Mouse (Mus musculus) forebrain, embryonic 16.5 days (tissue): ENCODE data around the gene Adam19. TPM values are rescaled to one million over a fixed set of nuclear protein-coding genes. Genes with fewer than 3 reads are reported as not detected.

Experiments
- ATAC-seq: fragments of 200-750 bp; cut with Nextera tagmentation; 2 replicates; pipeline ENCODE4 v1.8.0; 2017; ENCODE audit warnings: mild to moderate bottlenecking, moderate library complexity
- H3K27ac ChIP-seq: fragments of 300-500 bp; sonication (generic); 2 replicates; pipeline ENCODE4 v1.5.1; 2014; ENCODE audit warnings: low read length, control low read depth
- H3K27me3 ChIP-seq: fragments of 300-500 bp; sonication (generic); replicated peaks from 2 replicates; pipeline ENCODE4 v1.6.1; 2014; ENCODE audit warnings: low read length; ENCODE audit not compliant: control insufficient read depth, insufficient read depth
- H3K36me3 ChIP-seq: fragments of 300-500 bp; sonication (generic); 2 replicates; pipeline ENCODE4 v1.6.1; 2014; ENCODE audit not compliant: control insufficient read depth, insufficient read depth
- H3K4me1 ChIP-seq: fragments of 300-500 bp; sonication (generic); replicated peaks from 2 replicates; pipeline ENCODE4 v1.6.1; 2014; ENCODE audit warnings: low read length; ENCODE audit not compliant: control insufficient read depth, insufficient read depth
- H3K4me2 ChIP-seq: fragments of 300-500 bp; sonication (generic); 2 replicates; pipeline ENCODE4 v1.6.1; 2014; ENCODE audit warnings: mild to moderate bottlenecking, low read length, control low read depth
- H3K4me3 ChIP-seq: fragments of 300-500 bp; sonication (generic); replicated peaks from 2 replicates; pipeline ENCODE4 v1.5.1; 2014; ENCODE audit warnings: mild to moderate bottlenecking, low read length, control low read depth
- H3K9ac ChIP-seq: fragments of 300-500 bp; sonication (generic); replicated peaks from 2 replicates; pipeline ENCODE4 v1.6.1; 2014; ENCODE audit warnings: low read depth, low read length, control low read depth
- H3K9me3 ChIP-seq: fragments of 300-500 bp; sonication (generic); 2 replicates; pipeline ENCODE4 v1.6.1; 2016; ENCODE audit warnings: low read length; ENCODE audit not compliant: control insufficient read depth
- WGBS: fragments of 180-500 bp; shearing (Covaris S2); extraction: QIAGEN DNeasy Blood & Tissue Kit; methylation state at CpG from one replicate; pipeline ENCODE4 v1.1.7; 2014; 5-methylcytosine and 5-hydroxymethylcytosine counted together
- polyA plus RNA-seq: library from polyadenylated mRNA; unstranded; fragments of >200 nt; fragmentation: Nextera tagmentation; extraction: Ambion mirVana; gene quantifications from 2 replicates; pipeline ENCODE4 v1.2.1, GENCODE M21; 2015

The Adam19 gene
- polyA plus RNA-seq, 1 experiment from 2014 or later = 10.8 TPM

DNA sequence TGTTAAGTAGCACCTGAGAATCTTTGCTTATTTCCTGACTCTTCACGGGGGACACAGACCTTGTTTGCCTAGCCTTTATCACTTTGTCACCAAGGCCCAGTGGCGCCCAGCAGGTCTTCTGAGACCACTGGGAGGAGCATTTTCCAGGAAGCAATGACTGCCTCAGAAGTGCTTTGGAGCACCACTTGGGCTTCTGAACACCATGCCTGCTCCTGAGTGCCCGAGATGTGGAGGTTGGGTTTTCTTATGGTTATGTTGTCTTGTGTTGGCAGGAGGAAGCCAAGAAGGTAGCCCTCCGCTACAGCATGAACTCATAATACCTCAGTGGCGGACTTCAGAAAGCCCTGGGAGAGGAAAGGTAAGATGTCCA is 4.8 kb downstream of the Adam19 start:
- Histone ChIP-seq H3K9me3 (no peaks in the 10 kb centered on the region), H3K27ac (no peak overlapping the region), H3K4me1 (peaks cover 24% of the 10 kb centered on the region), H3K9ac (no peak overlapping the region), H3K4me3 (no peak overlapping the region), H3K4me2 (no peak overlapping the region), H3K36me3 (no peaks in the 10 kb centered on the region; the same call in 1 of the 2 replicates), H3K27me3 (no peaks in the 10 kb centered on the region)
- 82% methylated on average over 5 of the region's 5 CpGs for WGBS
- no peak for ATAC-seq

DNA sequence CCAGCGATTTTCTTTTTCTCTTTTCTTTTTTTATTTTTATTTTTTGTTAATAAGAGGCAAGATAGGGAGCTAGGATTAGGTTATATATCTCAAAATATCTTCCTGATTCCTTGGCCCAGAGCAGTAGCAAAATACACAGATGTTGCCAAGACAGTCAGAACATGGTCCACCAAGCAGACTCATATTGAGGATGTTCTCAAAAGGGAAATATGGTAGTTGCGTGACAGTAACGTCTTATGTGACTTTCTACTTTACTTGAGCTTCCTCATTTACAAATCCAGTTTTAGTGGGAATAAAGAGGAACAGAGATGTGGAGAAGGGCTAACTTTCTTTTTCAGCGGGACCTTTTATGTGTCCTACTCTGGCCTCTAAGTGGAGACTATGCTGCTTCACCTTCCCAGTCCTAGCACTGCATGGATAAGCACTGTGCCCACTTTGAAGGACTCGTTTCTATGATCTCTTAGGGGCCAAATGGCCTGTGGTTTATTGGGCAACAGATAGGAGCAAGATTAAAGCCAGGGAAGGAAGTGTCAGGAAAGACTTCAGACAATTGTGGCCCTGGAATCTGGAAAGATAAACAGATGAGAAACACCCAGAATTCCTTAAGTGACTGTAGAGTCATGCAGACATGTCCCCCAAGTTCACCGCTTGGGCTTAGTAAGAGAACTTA is 6.1 kb downstream of the Adam19 start:
- peaks cover 24% of the 10 kb centered on the region for H3K4me1 ChIP-seq
- no peak overlapping the region for H3K9ac ChIP-seq
- no peak for ATAC-seq
- no peak overlapping the region for H3K4me2 ChIP-seq
- no peak overlapping the region for H3K27ac ChIP-seq
- no peaks in the 10 kb centered on the region; the same call in 1 of the 2 replicates for H3K36me3 ChIP-seq
- 79% methylated on average over 6 of the region's 6 CpGs for WGBS
- no peak overlapping the region for H3K4me3 ChIP-seq
- H3K9me3 ChIP-seq = no peaks in the 10 kb centered on the region
- no peaks in the 10 kb centered on the region for H3K27me3 ChIP-seq

DNA sequence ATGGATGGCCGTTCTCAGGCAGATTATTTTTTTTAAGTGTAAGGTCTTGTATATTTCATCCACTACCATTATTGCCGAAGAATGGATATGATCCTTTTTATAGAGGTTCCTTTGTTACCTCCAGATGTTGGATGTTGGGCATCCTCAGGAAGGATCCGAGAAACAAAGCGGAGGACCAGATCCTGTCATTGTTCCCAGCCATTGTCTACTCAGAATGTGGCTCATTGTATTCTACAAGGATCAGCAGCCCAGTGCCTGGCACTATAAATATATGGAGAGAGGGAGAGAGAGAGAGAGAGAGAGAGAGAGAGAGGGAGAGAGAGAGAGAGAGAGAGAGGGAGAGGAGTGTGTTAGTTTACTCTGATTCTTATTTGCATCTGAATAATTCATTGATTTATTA is 6.8 kb downstream of the Adam19 start:
- WGBS = 61% methylated on average over 4 of the region's 4 CpGs
- H3K4me2 ChIP-seq = no peak overlapping the region
- H3K4me1 ChIP-seq = peaks cover 19% of the 10 kb centered on the region
- no peak overlapping the region for H3K4me3 ChIP-seq
- no peaks in the 10 kb centered on the region for H3K9me3 ChIP-seq
- no peaks in the 10 kb centered on the region; the same call in 1 of the 2 replicates for H3K36me3 ChIP-seq
- H3K9ac ChIP-seq = no peak overlapping the region
- no peak for ATAC-seq
- no peaks in the 10 kb centered on the region for H3K27me3 ChIP-seq
- H3K27ac ChIP-seq = no peak overlapping the region

DNA sequence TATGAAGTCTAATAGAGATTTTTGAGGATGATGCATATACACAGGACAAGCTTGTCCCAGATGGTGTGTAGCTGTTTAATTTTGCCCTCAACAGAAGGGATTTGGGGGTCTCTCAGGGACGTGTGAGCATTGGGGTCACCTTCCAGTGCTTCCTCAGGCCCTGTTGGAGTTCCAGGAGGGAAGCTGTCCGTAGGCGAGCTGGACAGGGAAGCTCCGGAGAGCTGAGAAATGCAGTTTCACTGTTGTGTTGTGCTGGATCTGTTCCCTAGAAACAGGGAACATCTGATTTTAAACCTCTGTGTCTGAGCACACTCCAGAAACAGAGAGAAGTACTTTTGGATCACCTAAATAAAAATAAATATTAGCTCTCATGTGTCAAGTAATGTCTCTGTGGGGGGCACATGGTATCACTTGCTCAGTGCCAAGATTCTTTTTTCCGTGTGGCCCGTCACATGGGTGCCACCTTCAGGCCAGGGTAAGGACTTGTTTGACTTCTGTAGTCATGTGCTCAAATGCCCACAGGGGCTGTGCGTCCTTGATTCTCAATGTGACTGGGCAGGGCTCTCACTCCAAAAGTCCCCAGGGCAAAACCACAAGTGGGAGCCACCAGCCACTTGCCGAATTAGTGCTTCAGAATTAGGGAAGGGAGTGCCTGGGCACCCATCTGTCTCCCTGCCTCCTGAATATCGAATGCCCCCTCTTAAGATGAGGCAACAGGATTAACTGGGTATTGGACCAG is 7.4 kb downstream of the Adam19 start:
- no peak overlapping the region for H3K4me3 ChIP-seq
- WGBS = 66% methylated on average over 9 of the region's 9 CpGs
- H3K36me3 ChIP-seq = no peaks in the 10 kb centered on the region; the same call in 1 of the 2 replicates
- H3K9ac ChIP-seq = no peak overlapping the region
- no peak for ATAC-seq
- H3K27ac ChIP-seq = no peak overlapping the region
- no peaks in the 10 kb centered on the region for H3K9me3 ChIP-seq
- peaks cover 15% of the 10 kb centered on the region for H3K4me1 ChIP-seq
- H3K4me2 ChIP-seq = no peak overlapping the region
- H3K27me3 ChIP-seq = no peaks in the 10 kb centered on the region

DNA sequence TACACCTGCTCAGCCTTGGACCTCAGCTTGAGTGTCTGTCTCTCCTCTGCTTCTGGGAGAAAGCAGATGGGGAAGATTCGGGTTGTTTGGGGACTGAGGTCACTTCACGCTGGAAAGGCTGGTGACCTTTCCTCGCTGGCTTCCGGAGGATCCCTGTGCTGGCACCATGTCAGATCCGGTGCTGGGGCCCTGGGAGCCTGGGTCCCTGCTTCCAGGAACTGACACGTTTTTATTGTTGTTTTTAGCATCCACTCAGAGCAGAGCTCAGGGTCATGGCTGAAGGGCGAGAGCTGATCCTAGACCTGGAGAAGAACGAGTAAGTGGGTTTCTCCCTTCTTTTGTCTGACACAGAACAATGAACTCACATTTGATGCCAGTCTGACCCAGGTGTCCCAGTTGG is 9.0 kb downstream of the Adam19 start:
- H3K4me1 ChIP-seq = peaks cover 18% of the 10 kb centered on the region
- no peak for ATAC-seq
- H3K9me3 ChIP-seq = no peaks in the 10 kb centered on the region
- WGBS = 73% methylated on average over 8 of the region's 8 CpGs
- H3K4me2 ChIP-seq = no peak overlapping the region
- H3K27ac ChIP-seq = peak overlapping the region; percentile 33; the same call in 1 of the 2 replicates
- no peak overlapping the region for H3K4me3 ChIP-seq
- H3K36me3 ChIP-seq = no peaks in the 10 kb centered on the region; the same call in 1 of the 2 replicates
- H3K9ac ChIP-seq = no peak overlapping the region
- no peaks in the 10 kb centered on the region for H3K27me3 ChIP-seq

DNA sequence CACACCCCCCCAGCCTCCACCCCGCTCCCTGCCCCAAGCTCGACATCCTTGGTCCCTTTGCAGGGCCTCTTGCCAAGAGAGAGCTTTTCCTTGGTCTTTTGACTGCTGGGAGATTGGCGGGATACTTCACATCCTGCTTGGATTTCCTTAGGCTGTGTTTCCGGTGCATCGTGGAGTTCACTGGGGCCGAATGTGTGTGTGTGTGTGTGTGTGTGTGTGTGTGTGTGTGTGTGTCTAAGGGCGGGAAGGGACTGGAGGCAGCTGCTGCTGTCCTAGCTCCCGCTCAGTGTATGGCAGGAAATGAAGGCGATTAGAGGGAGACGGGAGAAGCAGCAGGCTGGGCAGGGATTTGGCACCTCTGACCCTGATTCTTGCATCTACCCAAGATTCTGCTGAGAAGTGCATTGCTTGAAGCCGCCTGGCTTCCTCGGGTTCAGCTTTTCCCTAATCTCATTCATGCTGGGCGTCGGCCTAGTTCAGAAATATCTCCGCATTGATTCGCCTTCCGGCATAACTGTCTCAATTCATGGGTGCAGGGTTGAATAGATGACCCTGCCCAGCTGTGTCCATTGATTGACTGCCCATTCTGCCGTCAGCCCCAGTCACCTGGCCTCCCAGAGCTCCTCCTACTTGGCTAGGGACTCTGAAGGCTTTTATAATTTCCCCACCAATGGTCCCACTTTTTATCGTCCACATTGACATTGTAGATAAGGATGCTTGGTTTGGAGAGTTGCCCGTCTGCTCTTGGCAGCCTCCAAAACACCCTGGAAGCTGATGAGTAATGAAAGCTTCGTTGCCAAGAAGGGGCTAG is 9.6 kb downstream of the Adam19 start:
- 42% methylated on average over 21 of the region's 21 CpGs for WGBS

DNA sequence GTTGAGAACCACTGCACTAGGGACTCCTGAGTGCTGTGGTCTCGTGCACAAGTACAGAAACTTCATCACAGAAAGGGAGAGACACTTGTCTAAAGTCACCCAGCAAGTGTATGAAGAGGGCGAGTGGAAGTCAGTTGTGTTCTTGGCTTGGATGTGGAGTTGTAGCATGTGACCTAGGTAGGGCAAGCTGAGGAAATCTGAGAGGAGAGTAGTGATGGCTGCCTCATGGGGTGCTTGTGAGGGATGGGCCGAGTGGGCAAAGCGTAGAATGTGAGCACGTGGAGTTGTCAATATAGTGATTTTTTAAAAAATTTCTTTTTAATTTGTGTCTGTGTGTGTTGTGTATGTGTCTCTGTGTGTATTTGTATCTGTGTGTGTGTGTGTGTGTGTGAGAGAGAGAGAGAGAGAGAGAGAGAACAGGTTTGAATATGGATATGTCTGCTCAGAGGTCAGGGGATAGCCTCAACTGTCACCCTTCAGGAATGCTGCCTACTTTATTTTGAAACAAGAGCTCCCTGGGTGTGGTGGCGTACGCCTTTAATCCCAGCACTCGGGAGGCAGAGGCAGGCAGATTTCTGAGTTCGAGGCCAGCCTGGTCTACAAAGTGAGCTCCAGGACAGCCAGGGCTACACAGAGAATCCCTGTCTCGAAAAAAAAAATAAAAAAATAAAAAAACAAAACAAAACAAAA is 11.7 kb downstream of the Adam19 start:
- WGBS = 92% methylated on average over 10 of the region's 10 CpGs
- no peaks in the 10 kb centered on the region for H3K36me3 ChIP-seq
- H3K9me3 ChIP-seq = no peaks in the 10 kb centered on the region
- no peak overlapping the region for H3K27ac ChIP-seq
- H3K4me2 ChIP-seq = no peak overlapping the region
- no peaks in the 10 kb centered on the region for H3K27me3 ChIP-seq
- ATAC-seq = no peak
- no peak overlapping the region for H3K4me3 ChIP-seq
- peaks cover 21% of the 10 kb centered on the region for H3K4me1 ChIP-seq
- no peak overlapping the region for H3K9ac ChIP-seq

More for the DNA sequence above, 9.6 kb downstream of the Adam19 start:
- H3K27ac ChIP-seq = peak overlapping the region; percentile 41
- H3K4me1 ChIP-seq = peaks cover 21% of the 10 kb centered on the region
- 0 out of 2 replicates have a peak overlapping the region, but pooled peaks have one; percentile 11 for H3K4me2 ChIP-seq
- no peak overlapping the region for H3K4me3 ChIP-seq
- no peaks in the 10 kb centered on the region; the same call in 1 of the 2 replicates for H3K36me3 ChIP-seq
- ATAC-seq = peak; percentile 64
- no peak overlapping the region for H3K9ac ChIP-seq
- no peaks in the 10 kb centered on the region for H3K27me3 ChIP-seq
- H3K9me3 ChIP-seq = no peaks in the 10 kb centered on the region

DNA sequence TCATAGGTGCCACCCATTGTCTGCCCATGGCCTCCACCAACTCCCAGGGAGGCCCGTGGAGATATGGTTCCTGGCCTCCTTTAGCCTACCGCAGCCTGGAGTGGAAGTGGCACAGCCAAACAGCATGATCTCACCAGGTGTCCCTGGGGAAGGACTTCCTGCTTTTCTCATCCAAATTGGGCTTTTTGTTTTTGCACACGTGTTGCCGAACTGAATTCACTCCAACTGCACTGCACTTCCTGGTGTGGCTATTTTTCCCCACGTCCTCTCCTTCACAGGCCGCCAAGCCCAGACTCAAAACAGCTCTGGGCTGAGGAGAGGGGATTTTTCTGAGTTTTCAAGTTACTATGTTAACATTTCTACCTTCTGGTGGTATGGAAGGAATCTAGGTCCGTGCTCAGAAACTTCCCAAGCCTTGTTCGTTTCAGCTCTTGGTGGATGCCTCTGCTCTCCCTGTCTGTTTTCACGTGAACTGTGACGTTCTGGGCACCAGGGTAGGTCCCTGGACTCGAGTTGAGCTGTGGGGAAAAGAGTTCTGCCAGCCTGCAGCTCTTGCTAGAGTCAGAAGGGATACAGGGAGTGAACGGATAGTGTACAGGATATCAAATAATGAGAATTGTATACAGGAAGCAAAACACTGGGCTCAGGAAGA is 13.1 kb downstream of the Adam19 start:
- Histone ChIP-seq H3K4me3 (no peak overlapping the region), H3K27me3 (no peaks in the 10 kb centered on the region), H3K9me3 (no peaks in the 10 kb centered on the region), H3K36me3 (no peaks in the 10 kb centered on the region), H3K27ac (no peak overlapping the region), H3K4me1 (peaks cover 21% of the 10 kb centered on the region), H3K4me2 (no peak overlapping the region), H3K9ac (no peak overlapping the region)
- ATAC-seq = no peak
- 35% methylated on average over 12 of the region's 12 CpGs for WGBS
